Mouse (Mus musculus) gastrocnemius, adult 18-20 months (tissue): ENCODE measurements at regions not wholly inside any gene's neighbourhood (a gene's known extent, or its start where the extent isn't known, plus 50 kb on each side); places are given as distances from the start of the nearest gene placed in this dataset.

ENCODE experiments used
- DNase-seq: peaks from one replicate; pipeline ENCODE4 v3.0.0; 2021; ENCODE audit warnings: low spot score

DNA sequence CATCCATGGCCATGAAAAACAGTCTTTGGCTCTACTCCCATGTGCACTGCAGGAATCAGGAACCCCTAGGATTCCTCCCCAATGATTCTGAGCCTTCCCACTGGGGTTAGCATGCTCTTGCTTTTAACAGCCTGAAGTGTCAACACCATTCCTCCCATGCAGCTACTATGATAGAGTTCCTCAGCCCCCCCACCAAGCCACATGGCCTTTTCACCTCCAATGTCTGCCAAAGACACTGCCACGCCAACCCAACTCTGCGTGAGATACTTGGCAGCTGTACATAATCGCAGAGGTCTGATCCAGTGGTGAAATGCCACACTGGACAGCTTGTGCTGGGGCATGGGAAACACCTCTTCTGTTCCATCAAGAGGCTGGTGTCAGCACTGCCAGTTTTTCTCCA, 128.6 kb upstream of the H2al1a start:
- DNase-seq, result peak; percentile 19

DNA sequence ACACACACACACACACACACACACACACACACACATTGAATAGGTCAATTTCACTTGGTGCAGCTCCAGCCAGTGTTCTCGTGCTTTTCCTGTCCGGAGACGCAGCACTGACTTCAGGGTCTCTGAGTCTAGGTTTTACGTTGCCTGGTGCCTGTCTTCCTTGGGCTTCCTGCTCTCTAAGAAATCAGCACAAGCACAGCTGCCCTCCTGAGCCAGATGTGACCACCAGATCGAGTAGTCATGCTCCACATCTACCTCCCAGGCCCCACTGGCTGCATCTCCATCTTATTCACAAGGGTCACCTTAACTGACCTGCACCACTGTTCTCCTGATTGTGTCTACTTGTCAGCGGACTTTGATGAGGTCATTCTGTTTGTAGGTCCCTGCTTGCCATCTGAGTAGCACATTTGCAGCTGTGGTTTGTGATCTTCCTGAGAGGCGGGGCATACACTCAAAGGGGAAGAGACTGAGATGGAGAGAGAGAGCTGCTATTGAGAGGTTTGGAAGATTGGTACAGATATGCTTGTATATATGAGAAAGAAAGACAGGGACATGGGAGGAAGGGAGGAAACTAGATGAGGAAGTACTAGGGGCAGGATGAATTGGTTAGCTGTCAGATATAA, 118.8 kb upstream of the H2al1a start:
- no peak for DNase-seq

DNA sequence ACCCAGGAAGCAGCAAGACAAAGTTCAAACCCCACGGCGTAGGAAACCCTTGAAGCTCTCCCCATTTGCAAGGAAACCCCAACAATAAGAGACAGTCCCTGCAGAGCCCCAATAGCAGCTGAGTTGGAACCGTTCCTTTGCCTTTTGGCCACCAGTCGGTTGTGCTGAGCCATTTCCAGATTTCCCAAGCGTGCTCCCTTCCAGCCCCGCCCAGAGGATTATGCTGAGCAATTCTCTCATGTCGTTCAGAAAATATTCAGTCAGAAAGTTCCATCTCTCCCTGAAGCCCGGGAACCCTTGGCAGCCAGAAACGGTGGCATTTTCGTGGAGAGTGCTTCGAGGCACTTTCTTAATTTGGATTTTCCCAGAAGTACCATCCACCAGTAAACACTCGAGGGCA, 117.2 kb upstream of the H2al1a start:
- peak; percentile 34 for DNase-seq

DNA sequence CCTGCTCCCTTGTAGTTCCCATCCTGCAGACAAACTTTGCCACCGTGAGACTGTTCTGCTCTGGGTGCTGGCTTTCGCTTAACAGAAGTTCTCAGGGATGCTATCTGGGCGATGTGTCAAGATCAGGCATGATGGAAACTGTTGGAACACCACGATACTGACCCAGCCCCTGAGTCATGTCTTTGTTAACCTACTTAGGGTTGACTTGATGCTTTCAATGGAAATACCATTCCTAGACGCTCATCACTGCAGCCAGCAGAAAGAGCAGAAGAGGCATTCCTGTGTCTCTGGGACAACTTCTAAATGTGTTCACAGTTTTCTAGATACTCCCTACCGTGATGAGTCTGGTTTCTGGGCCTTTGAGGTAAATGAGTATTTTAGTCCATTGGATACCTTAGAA, 108.2 kb upstream of the H2al1a start:
- no peak for DNase-seq

DNA sequence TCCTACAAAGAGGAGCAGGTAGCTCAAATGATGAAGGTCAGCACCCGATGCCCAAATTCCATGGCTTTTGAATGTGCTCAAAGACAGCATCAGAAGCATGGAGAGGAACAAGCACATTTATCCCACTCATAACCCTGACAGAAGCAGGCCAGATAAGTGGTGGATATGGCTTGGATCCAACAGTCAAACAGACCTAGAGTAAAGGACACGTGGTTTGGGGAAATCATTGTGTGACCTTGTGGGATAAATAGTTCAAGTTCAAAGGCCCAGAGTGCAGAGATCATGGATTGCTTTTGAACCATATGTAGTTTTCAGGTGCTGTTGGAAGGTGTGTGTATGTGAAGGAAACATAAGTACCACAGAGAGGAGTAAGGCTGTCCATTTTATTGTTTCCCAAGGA, 94.9 kb upstream of the H2al1a start:
- DNase-seq, result no peak

DNA sequence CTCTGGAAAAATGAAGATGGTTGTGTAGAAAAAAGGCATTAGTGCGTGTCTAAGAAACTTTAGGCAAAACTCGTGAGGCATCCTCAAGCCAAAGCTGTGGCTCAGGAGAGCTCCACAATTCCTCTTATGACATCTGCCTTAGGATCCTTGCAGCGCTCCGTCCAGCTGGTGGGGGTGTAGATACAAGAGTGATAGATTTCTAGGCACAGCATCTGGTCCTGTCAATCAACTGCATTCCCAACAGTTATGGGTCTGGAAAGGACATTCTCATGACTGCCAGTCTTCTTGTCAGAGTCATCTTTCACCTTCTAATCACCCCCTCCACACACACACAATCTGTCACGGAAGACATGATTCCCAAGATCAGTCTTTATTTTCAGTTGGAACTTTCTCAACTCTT, 89.2 kb upstream of the H2al1a start:
- DNase-seq, result peak; percentile 21

DNA sequence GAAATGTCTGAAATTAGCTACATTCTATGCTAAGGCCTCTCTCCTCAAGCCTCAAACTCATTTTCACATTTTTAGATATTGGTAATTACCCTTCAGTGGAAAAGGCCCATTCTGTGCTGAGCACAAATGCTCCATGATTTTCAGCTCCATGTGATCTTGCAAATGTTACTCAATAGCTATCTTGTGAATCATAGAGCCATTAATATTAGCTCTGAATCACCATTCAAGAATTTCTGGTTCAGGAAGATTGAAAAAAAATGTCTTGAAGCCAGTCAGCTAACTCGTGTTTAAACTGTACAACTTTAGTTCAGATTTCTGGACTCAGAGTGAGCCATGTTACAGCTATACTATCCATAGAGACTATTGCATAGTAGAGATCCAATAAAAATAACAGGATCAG, 86.2 kb upstream of the H2al1a start:
- DNase-seq, result no peak

DNA sequence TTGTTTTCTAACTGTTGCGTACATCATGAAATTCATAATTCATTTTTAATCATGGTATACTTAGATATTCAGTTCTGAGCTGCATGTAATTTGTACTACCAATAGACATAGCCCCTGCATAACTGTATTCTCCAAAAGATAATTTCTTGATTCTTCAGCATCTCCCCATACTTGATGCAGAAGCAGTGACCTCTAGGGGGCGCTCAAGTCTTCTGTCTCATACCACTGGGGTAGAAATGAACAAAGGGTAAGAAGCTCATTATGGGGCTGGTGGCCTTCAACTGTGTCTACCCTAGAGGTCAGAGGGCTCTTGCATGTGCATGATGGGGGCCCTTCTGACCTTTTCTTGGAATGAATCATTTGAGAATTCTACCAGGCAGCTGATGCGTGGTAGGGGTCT, 85.6 kb upstream of the H2al1a start:
- peak; percentile 26 for DNase-seq

DNA sequence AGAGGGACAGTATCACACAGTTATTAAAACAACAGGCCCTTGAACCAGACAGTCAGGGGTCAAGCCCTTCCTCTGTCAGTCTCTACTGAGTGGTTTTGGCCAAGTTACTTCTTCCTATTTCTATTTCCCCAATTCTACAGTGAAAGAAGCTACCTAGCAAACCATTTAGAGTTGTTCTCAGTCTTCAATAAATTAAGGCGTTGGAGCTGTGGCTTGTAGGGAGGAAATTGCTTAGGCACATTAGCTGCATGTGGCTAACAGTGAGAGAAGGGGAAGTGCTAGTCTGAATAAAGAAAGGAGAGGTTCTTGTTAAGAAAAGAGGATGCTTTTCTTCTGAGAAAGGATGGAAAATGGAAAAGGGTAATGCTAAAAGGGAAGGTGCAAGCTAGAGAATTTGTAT, 60.0 kb upstream of the H2al1a start:
- DNase-seq, result no peak

DNA sequence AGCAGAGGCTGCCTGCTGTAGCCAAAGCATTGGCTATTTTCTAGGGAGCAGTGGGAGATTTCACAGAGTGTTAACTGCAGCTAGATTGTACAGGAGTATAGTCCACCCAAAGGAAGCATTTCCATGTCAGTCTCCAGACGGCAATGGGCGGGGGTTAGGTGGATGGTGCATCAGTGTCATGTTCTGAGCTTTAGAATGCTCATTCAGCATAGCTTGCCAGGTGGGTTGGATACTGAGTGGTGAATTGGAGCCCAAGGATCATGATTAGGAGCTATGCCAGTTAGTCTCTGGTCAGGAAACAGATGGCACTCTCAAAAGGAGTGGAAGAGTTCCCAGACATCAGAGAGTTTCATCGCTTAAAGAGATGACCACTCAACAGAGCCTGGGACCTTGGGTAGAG, 53.5 kb upstream of the H2al1a start:
- DNase-seq, result no peak
